Mouse (Mus musculus) thymus, adult 2 months (tissue): ENCODE results near the gene Gpatch2. TPM values are rescaled to one million over a fixed set of nuclear protein-coding genes. Genes with fewer than 3 reads are reported as not detected.

Source experiments
- DNase-seq: peaks from one replicate; pipeline ENCODE4 v3.0.0; 2021
- H3K27ac ChIP-seq: fragments of 200-500 bp; 2 replicates; pipeline ENCODE4 v1.5.1; 2012; ENCODE audit warnings: low read length, control low read depth; ENCODE audit not compliant: control insufficient read depth, insufficient read depth
- H3K27me3 ChIP-seq: fragments of 200-500 bp; 2 replicates; pipeline ENCODE4 v1.6.1; 2012; ENCODE audit warnings: mild to moderate bottlenecking, low read length, moderate library complexity, mixed read lengths; ENCODE audit not compliant: control insufficient read depth, insufficient read depth
- H3K36me3 ChIP-seq: fragments of 200-500 bp; 2 replicates; pipeline ENCODE4 v1.6.1; 2012; ENCODE audit warnings: mild to moderate bottlenecking, low read length, moderate library complexity; ENCODE audit not compliant: control insufficient read depth, insufficient read depth
- H3K4me1 ChIP-seq: fragments of 200-500 bp; replicated peaks from 2 replicates; pipeline ENCODE4 v1.6.1; 2012; ENCODE audit warnings: low read length; ENCODE audit not compliant: control insufficient read depth, insufficient read depth
- H3K4me3 ChIP-seq: fragments of 200-500 bp; 2 replicates; pipeline ENCODE4 v1.5.1; 2012; ENCODE audit warnings: mild to moderate bottlenecking, low read length, control low read depth, moderate library complexity; ENCODE audit not compliant: control insufficient read depth, insufficient read depth
- CTCF ChIP-seq: fragments of 200-500 bp; IDR thresholded peaks from 2 replicates; pipeline ENCODE4 v1.5.1; 2012; ENCODE audit warnings: mild to moderate bottlenecking, control low read depth, low read length, moderate library complexity, borderline replicate concordance; ENCODE audit not compliant: control insufficient read depth, poor library complexity, insufficient read depth; ENCODE audit errors: extremely low read depth
- POLR2A ChIP-seq: fragments of 200-500 bp; IDR thresholded peaks from 2 replicates; pipeline ENCODE4 v1.6.1; 2012; ENCODE audit warnings: mild to moderate bottlenecking, low read length, control low read depth, moderate library complexity; ENCODE audit not compliant: control insufficient read depth, poor library complexity, insufficient read depth; ENCODE audit errors: extremely low read depth
- WGBS: fragments of 180-500 bp; shearing (Covaris S2); methylation state at CpG from one replicate; pipeline ENCODE4 v1.1.7; 2018; 5-methylcytosine and 5-hydroxymethylcytosine counted together
- polyA plus RNA-seq: library from polyadenylated mRNA; depleted of rRNA; stranded (reverse); fragments of >200 nt; gene quantifications from 2 replicates; pipeline ENCODE4 v1.2.3, GENCODE M21; 2012

The Gpatch2 gene
- polyA plus RNA-seq, 1 experiment: 13.0 TPM

DNA sequence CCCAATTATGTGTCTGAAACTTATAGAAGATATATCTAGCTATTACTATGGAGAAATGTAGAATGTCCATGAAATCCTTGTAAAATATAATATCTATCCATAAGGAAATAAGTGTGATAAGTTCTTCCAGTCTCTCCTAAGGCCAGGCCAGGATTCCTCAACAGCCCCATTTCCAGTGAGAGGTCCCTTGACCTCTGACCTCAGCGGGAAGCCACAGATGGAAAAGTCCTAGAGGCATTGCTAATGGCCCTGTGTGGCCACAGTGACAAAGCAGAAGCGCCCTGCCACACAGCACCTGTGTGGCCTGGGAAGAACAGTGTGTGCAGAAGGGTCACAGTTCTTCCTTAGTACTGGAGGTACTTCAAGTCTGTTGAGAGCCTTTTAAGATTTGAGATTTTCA, 127.2 kb downstream of the Gpatch2 start:
- H3K4me1 ChIP-seq: peaks cover 18% of the 10 kb centered on the region
- H3K4me3 ChIP-seq: no peak overlapping the region
- whole genome bisulfite sequencing: 90% methylated on average over 2 of the region's 2 CpGs

DNA sequence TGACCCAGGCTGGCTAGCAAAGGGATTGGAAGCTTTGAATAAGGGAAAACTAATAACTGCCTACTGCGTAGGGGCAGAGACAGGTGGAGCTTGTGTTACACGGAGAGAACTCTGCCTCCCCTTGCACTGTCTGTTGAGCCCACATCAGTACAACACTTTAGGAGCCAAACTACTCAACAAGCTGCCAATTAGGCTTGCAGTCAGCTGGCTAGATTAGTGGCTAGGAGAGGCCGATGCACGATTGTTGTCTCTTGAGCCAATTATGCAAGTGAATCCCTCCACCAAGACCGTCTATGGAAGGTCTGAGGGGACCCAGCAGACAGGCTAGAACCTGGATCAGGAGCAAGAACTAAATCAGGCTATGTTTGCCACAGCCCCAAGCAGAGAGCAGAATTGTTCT, 129.8 kb downstream of the Gpatch2 start:
- Histone ChIP-seq H3K27ac (no peak overlapping the region), H3K36me3 (no peaks in the 10 kb centered on the region), H3K4me1 (peaks cover 29% of the 10 kb centered on the region), H3K4me3 (no peak overlapping the region), H3K27me3 (no peaks in the 10 kb centered on the region)
- TF ChIP-seq CTCF: no peak
- no peak for TF ChIP-seq POLR2A
- 90% methylated on average over 5 of the region's 5 CpGs for whole genome bisulfite sequencing
- DNase-seq: no peak

More for the DNA sequence above, 127.2 kb downstream of the Gpatch2 start:
- no peak overlapping the region for H3K27ac ChIP-seq
- TF ChIP-seq POLR2A (no peak), CTCF (no peak)
- DNase-seq: no peak
- H3K27me3 ChIP-seq: no peaks in the 10 kb centered on the region
- H3K36me3 ChIP-seq: no peaks in the 10 kb centered on the region

DNA sequence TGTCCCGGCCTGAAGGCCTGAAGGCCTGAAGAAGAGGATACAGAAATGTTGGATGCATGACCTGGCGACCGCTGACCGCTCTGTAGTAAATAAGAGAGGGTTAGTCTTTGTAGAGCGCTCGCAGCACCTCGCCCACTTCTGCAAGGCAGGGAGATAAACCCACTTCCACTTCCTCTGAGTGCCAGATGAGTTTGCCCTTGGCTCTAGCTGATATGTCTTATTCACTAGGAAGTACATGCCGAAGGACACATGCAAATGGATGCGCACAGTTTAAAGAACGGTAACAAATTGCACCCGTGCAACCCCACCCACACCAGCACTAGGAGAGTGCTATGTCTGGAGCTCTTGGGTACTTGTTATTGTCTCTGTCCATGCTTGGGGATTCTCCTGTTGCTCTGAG, 131.6 kb downstream of the Gpatch2 start:
- Histone ChIP-seq H3K36me3 (no peaks in the 10 kb centered on the region), H3K27ac (peak overlapping the region; percentile 94), H3K4me3 (peak overlapping the region; percentile 25), H3K27me3 (no peaks in the 10 kb centered on the region), H3K4me1 (peaks cover 29% of the 10 kb centered on the region)
- DNase-seq: no peak
- 59% methylated on average over 11 of the region's 11 CpGs for WGBS
- TF ChIP-seq CTCF: no peak

DNA sequence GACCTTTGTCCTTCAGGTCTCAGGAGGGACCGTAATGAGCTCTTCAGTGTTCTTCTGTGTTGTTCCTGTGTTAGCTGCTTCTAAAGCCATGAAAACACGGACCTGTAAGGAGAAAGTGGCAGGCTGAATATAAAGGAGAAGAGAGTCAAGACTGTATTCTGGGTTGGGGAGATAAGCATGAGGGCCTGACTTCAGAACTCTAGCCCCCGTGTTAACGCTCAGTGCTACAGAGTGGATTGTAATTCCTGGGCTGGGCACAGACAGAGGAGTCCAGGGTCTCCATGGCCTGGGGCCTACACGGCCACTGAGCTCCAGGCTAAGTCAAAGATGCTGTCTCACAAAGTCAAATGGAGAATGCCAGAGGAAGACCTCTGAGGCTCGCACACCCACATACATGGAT, 132.3 kb downstream of the Gpatch2 start:
- H3K4me3 ChIP-seq: no peak overlapping the region; the same call in 1 of the 2 replicates
- no peak for DNase-seq

DNA sequence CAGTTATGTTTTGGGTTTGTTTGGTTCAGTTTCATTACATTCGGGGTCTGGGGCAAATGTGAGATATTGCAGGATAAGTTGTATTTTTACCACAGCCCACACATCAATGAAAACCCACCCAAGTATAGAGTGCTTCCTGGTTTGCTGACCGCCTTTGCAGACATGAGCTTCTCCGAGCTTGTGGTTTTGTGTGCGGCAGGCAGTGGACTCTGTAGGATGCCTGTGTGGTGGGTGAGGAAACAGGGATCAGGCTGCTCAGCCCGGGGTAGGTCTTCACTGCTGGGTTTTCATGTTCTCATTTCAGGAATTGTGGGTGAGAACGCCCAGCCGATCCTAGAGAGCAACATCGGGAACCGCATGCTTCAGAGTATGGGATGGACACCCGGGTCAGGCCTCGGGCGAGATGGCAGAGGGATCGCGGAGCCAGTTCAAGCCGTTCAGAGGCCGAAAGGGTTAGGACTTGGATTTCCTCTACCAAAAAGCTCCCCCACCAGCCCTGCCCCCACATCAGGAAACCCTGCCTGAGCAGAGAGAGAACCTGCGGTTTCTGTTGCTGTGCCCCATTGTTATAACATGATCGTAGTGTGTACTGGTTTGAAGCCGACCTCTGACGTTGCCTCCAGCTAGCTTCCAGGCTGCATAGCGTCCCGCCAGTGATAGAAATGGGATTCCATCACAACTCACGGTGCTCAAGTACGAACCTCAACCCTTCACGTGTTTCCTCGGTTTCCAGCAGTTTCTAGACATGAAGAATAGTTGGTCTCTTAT, 132.9 kb downstream of the Gpatch2 start:
- H3K27me3 ChIP-seq: no peaks in the 10 kb centered on the region
- H3K4me1 ChIP-seq: peaks cover 29% of the 10 kb centered on the region
- peak overlapping the region; percentile 39 for H3K4me3 ChIP-seq
- H3K36me3 ChIP-seq: no peaks in the 10 kb centered on the region
- 47% methylated on average over 26 of the region's 26 CpGs for WGBS
- no peak for TF ChIP-seq CTCF
- no peak for TF ChIP-seq POLR2A
- H3K27ac ChIP-seq: peak overlapping the region; percentile 94
- peak; percentile 48 for DNase-seq

More for the DNA sequence above, 132.3 kb downstream of the Gpatch2 start:
- 83% methylated on average over 6 of the region's 6 CpGs for WGBS
- H3K36me3 ChIP-seq: no peaks in the 10 kb centered on the region
- peaks cover 29% of the 10 kb centered on the region for H3K4me1 ChIP-seq
- no peaks in the 10 kb centered on the region for H3K27me3 ChIP-seq
- TF ChIP-seq CTCF: no peak
- no peak for TF ChIP-seq POLR2A
- peak overlapping the region; percentile 94 for H3K27ac ChIP-seq

DNA sequence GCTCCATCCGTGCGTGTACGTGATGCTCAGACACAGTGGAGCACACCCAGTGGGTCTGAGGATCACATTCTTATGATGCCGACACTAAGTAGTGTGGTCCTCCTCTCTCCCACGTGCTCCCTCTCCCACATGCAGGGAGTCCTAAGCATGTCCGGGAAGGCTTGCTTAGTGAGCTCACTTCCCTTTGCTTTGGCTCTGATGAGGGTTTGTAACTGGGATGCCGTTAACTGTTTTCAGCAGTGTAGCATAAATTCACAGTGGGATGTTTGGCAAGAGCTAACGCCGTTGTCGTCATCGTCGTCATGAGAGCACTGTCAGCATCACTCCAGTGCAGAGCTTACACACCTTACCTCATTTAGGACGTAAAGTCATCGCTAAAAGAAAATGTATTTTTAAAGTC, 133.6 kb downstream of the Gpatch2 start:
- H3K27ac ChIP-seq: peak overlapping the region; percentile 74
- TF ChIP-seq POLR2A (no peak), CTCF (no peak)
- 78% methylated on average over 14 of the region's 14 CpGs for WGBS
- no peaks in the 10 kb centered on the region for H3K36me3 ChIP-seq
- no peak for DNase-seq
- peaks cover 29% of the 10 kb centered on the region for H3K4me1 ChIP-seq
- no peaks in the 10 kb centered on the region for H3K27me3 ChIP-seq
- H3K4me3 ChIP-seq: peak overlapping the region; percentile 29

DNA sequence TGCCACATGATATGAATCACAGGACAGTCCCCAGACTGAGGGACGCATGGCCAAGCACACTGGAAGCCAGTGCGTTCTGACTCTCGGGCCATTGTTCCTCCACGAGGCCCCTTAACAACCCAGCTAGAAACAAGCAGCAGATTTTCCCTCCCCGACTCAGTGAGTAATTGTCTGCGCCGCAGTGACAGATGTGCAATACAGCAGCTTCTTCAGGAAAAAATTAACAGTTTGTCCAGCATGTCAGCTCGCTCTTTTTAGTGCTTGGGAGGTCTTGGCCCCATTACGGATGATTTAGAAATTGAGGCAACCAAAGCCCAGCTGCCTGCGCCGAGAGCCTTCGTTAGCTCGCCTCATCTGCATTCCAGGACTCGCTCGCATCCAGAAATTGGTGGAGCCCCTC, 140.9 kb downstream of the Gpatch2 start:
- no peak overlapping the region for H3K4me3 ChIP-seq
- H3K4me1 ChIP-seq: no peaks in the 10 kb centered on the region
- no peaks in the 10 kb centered on the region for H3K27me3 ChIP-seq
- H3K36me3 ChIP-seq: no peaks in the 10 kb centered on the region
- TF ChIP-seq POLR2A (no peak), CTCF (no peak)
- 98% methylated on average over 15 of the region's 15 CpGs for WGBS
- no peak overlapping the region for H3K27ac ChIP-seq
- DNase-seq: no peak
